In the genomic region with DNA sequence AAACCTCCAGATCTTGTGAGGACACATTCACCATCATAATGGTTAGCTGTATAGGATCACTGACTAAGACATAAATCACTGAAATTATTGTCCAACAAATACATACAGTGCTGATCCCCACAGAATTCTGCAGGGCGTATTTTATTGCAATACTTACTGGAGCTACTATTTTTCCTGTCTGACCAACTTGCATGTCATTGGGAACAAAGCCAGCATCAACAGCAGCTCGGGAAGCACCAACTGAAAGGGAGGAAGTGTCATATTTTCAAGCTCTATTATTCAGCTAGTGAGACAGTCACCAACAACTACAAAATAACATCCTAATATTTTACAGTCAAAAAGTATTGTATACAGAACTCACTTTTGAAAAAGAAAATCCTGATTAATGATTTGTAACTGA, we compare ENCODE assay signal across 13 mouse cellular contexts. TPM values are rescaled to one million over a fixed set of nuclear protein-coding genes. Genes with fewer than 3 reads are reported as not detected.
A peak's percentile ranks its signal among the peaks of the same experiment; 100 is the strongest.
DNase-seq lines count a peak whose midpoint lies in the region.
"Had no signal": no experiment of that assay in that cellular context is flagged by ENCODE, and none has a peak within 500 bp of the region (broad histone marks: within the 10 kb centered on the region; RNA-seq: fewer than 3 reads in every experiment).

No protein-coding gene starts in this region.

- peak; percentile 8 for DNase-seq in cerebellum, adult 9-10 months
- no peak for DNase-seq in cerebellum, postnatal 36 days
- peak; percentile 20 for DNase-seq in kidney, adult 9 months
- no peak for DNase-seq in kidney, adult 18-20 months
- peak; percentile 15 for DNase-seq in lung, postnatal 36 days
- no peak for DNase-seq in lung, adult 18-20 months
- DNase-seq in kidney, postnatal 4 days: peak; percentile 6 to 28
- no peak for DNase-seq in gastrocnemius, postnatal 10 days
- DNase-seq: cerebellum, postnatal 10 days; thymus, postnatal 14 days had no signal

RNA-seq across cellular contexts. Expression of a gene that starts 29.9 kb away (rescaled TPM):
- total RNA-seq in gastrocnemius, postnatal 10 days (2021): 100 to 1,000 TPM; 216 to 261 TPM

RNA-seq across cellular contexts. Expression of a gene that starts 56.4 kb away (rescaled TPM):
- not detected for total RNA-seq in gastrocnemius, postnatal 10 days (2021)
- total RNA-seq: G1E; layer of hippocampus, postnatal 14 days; left cerebral cortex, postnatal 36 days had no signal

Comparison
In these comparisons a context has a peak if more than half of its experiments do, and no peak if none do; other contexts are left out.
1. DNase-seq: peak in cerebellum, adult 9-10 months (single experiment), kidney, adult 9 months (single experiment), lung, postnatal 36 days (single experiment) and kidney, postnatal 4 days (2 of 2); none in cerebellum, postnatal 36 days (0 of 2), kidney, adult 18-20 months (single experiment), lung, adult 18-20 months (0 of 2) and gastrocnemius, postnatal 10 days (single experiment).